11 mouse cellular contexts compared by ENCODE assay signal in the genomic region with DNA sequence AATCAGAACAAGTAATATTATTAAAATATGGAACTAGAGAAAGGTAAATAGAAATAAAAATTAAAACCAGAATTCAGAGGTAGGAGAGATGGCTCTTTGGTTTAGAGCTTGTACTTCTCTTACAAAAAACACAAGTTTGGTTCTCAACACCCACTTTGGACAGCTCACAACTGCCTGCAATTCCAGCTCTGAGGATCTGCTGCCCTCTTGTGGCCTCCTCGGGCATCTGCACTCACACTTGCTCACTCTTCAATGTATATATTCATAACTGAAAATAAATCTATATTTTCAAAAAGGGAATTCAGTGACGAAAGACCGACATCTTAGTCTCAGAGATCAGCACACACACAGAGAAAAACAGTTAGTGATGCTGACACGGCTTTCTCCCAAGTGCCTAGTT.
DNase-seq lines count a peak whose midpoint lies in the region; ATAC-seq and TF ChIP-seq lines count a peak whose summit lies in the region.
"Had no signal": no experiment of that assay in that cellular context is flagged by ENCODE, and none has a peak within 500 bp of the region (broad histone marks: within the 10 kb centered on the region; RNA-seq: fewer than 3 reads in every experiment).

No protein-coding gene starts in this region.

- H3K9me3 ChIP-seq in kidney, postnatal 0 days (replicated peaks; ENCODE audit: low read length), result no peaks in the 10 kb centered on the region
- no peaks in the 10 kb centered on the region for H3K9me3 ChIP-seq in CH12.LX (replicated peaks; ENCODE audit: low read length)
- no peaks in the 10 kb centered on the region for H3K9me3 ChIP-seq in limb, embryonic 11.5 days (ENCODE audit: control insufficient read depth, low read length)
- H3K9me3 ChIP-seq: limb, embryonic 12.5 days had no signal

- H3K4me3 ChIP-seq in kidney, postnatal 0 days (replicated peaks; ENCODE audit: low read depth, low read length), result no peak overlapping the region
- H3K4me3 ChIP-seq in CH12.LX (replicated peaks in 1 of 3; ENCODE audit: low read depth in 2 of 3, low read length in 2 of 3, poor library complexity in 1 of 3), result no peak overlapping the region
- no peak overlapping the region for H3K4me3 ChIP-seq in limb, embryonic 11.5 days (ENCODE audit: low read depth, low read length)
- H3K4me3 ChIP-seq: limb, embryonic 12.5 days had no signal

- peak; percentile 48 for TF ChIP-seq RAD21 in CH12.LX (IDR thresholded peaks at IDR 0.05; ENCODE audit: low read depth, low read length)

- H3K4me2 ChIP-seq in kidney, postnatal 0 days (ENCODE audit: low read length), result no peak overlapping the region
- no peak overlapping the region for H3K4me2 ChIP-seq in CH12.LX (ENCODE audit: insufficient read depth, low read depth, poor library complexity, severe bottlenecking)
- no peak overlapping the region for H3K4me2 ChIP-seq in limb, embryonic 11.5 days (ENCODE audit: low read depth, severe bottlenecking)
- H3K4me2 ChIP-seq: limb, embryonic 12.5 days had no signal

- no peak for DNase-seq in kidney, postnatal 0 days (ENCODE audit: low spot score)
- no peak for DNase-seq in kidney, adult 18-20 months
- DNase-seq in CH12.LX (ENCODE audit: extremely low read depth) (peak; percentile 6), ZHBTc4 (ENCODE audit: low read depth, low spot score) (peak; percentile 63)
- DNase-seq in limb, embryonic 11.5 days (ENCODE audit: low spot score), result peak; percentile 25
- DNase-seq in heart, adult 8-10 months (ENCODE audit: low spot score), result no peak
- DNase-seq: gastrocnemius, postnatal 36 days; thymus, adult 18-20 months had no signal

- TF ChIP-seq CTCF in kidney, postnatal 0 days (IDR thresholded peaks at IDR 0.05; ENCODE audit: low read depth), result peak; percentile 59
- peak; percentile 45 to 52; a peak in 3 of 4 replicates for TF ChIP-seq CTCF in CH12.LX (conservative IDR thresholded peaks at IDR 0.05 in 1 of 2, IDR thresholded peaks at IDR 0.05 in 1 of 2; ENCODE audit: low read depth in 2 of 2, low read length in 2 of 2)

- H3K4me1 ChIP-seq in kidney, postnatal 0 days (replicated peaks; ENCODE audit: insufficient read depth, low read length), result no peaks in the 10 kb centered on the region
- no peaks in the 10 kb centered on the region for H3K4me1 ChIP-seq in CH12.LX (ENCODE audit: control insufficient read depth in 1 of 2, insufficient read depth in 2 of 2)
- no peaks in the 10 kb centered on the region for H3K4me1 ChIP-seq in limb, embryonic 11.5 days (ENCODE audit: control insufficient read depth, insufficient read depth, low read length)
- H3K4me1 ChIP-seq: limb, embryonic 12.5 days had no signal

- no peak for TF ChIP-seq POLR2A in CH12.LX (IDR thresholded peaks at IDR 0.05; ENCODE audit: low read depth, low read length)

- no peak for ATAC-seq in kidney, postnatal 0 days (replicated peaks; ENCODE audit: low FRiP score, low read depth)
- no peak for ATAC-seq in limb, embryonic 11.5 days (ENCODE audit: insufficient number of reproducible peaks, low FRiP score, low TSS enrichment, low read depth)
- no peak for ATAC-seq in megakaryocyte-erythroid progenitor cell, adult 5-6 weeks (replicated peaks; ENCODE audit: low FRiP score, low TSS enrichment, poor library complexity, severe bottlenecking)
- ATAC-seq: inflammation-experienced regulatory T-cells, adult 6 months had no signal

- no peaks in the 10 kb centered on the region for H3K27me3 ChIP-seq in kidney, postnatal 0 days (ENCODE audit: insufficient read depth, low read length)
- H3K27me3 ChIP-seq in CH12.LX (replicated peaks), result no peaks in the 10 kb centered on the region
- H3K27me3 ChIP-seq in limb, embryonic 11.5 days (ENCODE audit: control insufficient read depth, insufficient read depth, low read length), result no peaks in the 10 kb centered on the region
- H3K27me3 ChIP-seq: limb, embryonic 12.5 days had no signal

- no peaks in the 10 kb centered on the region for H3K36me3 ChIP-seq in kidney, postnatal 0 days (ENCODE audit: insufficient read depth, low read length)
- no peaks in the 10 kb centered on the region for H3K36me3 ChIP-seq in CH12.LX (replicated peaks in 1 of 2; ENCODE audit: control insufficient read depth in 1 of 2, insufficient read depth in 1 of 2, low read length in 1 of 2)
- H3K36me3 ChIP-seq in limb, embryonic 11.5 days (ENCODE audit: control insufficient read depth, insufficient read depth, low read length), result no peaks in the 10 kb centered on the region
- H3K36me3 ChIP-seq: limb, embryonic 12.5 days had no signal

- no peak for TF ChIP-seq EP300 in CH12.LX (IDR thresholded peaks at IDR 0.05; ENCODE audit: low read length)

- in situ Hi-C loops in CH12.LX (cut with MboI; ENCODE audit: low pct_ligation_motif_present, low pct_unique_long_range_greater_than_20kb, low sequenced_read_pairs), result no loop called here

- H3K9ac ChIP-seq in kidney, postnatal 0 days (ENCODE audit: low read depth, low read length), result no peak overlapping the region
- no peak overlapping the region for H3K9ac ChIP-seq in CH12.LX (ENCODE audit: insufficient read depth, low read depth)
- H3K9ac ChIP-seq in limb, embryonic 11.5 days (ENCODE audit: low read length), result no peak overlapping the region
- H3K9ac ChIP-seq: limb, embryonic 12.5 days had no signal

- no peak overlapping the region for H3K27ac ChIP-seq in kidney, postnatal 0 days
- no peak overlapping the region for H3K27ac ChIP-seq in CH12.LX (ENCODE audit: insufficient read depth, low read depth)
- H3K27ac ChIP-seq in limb, embryonic 11.5 days (replicated peaks; ENCODE audit: low read depth, low read length), result no peak overlapping the region
- H3K27ac ChIP-seq: limb, embryonic 12.5 days had no signal

- dilution Hi-C loops in CH12.LX (cut with MboI; ENCODE audit: extremely low pct_ligation_motif_present, extremely low pct_unique_long_range_greater_than_20kb, low sequenced_read_pairs), result no loop called here

- no peaks in the 10 kb centered on the region for H3K79me2 ChIP-seq in CH12.LX (replicated peaks; ENCODE audit: control insufficient read depth, extremely low read depth, insufficient read depth, poor library complexity, severe bottlenecking)

- 70% methylated on average over 4 of the region's 4 CpGs for WGBS in kidney, postnatal 0 days
- 74% methylated on average over 4 of the region's 4 CpGs for WGBS in limb, embryonic 11.5 days

TF ChIP-seq in CH12.LX, 34 proteins besides CTCF, POLR2A, EP300 and RAD21:
- TF ChIP-seq SMC3 (IDR thresholded peaks at IDR 0.05; ENCODE audit: low read depth, low read length) (peak; percentile 36; the same call in 1 of the 2 replicates), MAFK (IDR thresholded peaks at IDR 0.05; ENCODE audit: insufficient replicate concordance, low read length) (no peak)

Comparison
In these comparisons a context has a peak if more than half of its experiments do, and no peak if none do; other contexts are left out.
1. DNase-seq: peak in CH12.LX (single experiment), ZHBTc4 (single experiment) and limb, embryonic 11.5 days (single experiment); none in kidney, postnatal 0 days (single experiment), kidney, adult 18-20 months (single experiment) and heart, adult 8-10 months (single experiment).